Mouse (Mus musculus) megakaryocyte progenitor cell, adult 5-6 weeks (primary cell): Measurements from ENCODE around the gene Akr1d1. TPM values are rescaled to one million over a fixed set of nuclear protein-coding genes. Genes with fewer than 3 reads are reported as not detected.
A peak's percentile ranks its signal among the peaks of the same experiment; 100 is the strongest.

Source experiments
- ATAC-seq: replicated peaks from 2 replicates; pipeline ENCODE4 v1.8.0; 2016; ENCODE audit warnings: mild to moderate bottlenecking, moderate TSS enrichment, inconsistent platforms; ENCODE audit not compliant: poor library complexity
- total RNA-seq, 2 experiments: library from RNA; stranded (forward) in 1 of 2; stranded (reverse) in 1 of 2; fragments of 157-497, 149-512 nt in 1 of 2; fragments of 200-1000 nt in 1 of 2; gene quantifications; 2 replicates each; pipeline versions ENCODE4 v1.2.3 to v1.2.4; 2015 to 2017

The Akr1d1 gene
- total RNA-seq, 2 experiments from 2014 or later, result not detected

DNA sequence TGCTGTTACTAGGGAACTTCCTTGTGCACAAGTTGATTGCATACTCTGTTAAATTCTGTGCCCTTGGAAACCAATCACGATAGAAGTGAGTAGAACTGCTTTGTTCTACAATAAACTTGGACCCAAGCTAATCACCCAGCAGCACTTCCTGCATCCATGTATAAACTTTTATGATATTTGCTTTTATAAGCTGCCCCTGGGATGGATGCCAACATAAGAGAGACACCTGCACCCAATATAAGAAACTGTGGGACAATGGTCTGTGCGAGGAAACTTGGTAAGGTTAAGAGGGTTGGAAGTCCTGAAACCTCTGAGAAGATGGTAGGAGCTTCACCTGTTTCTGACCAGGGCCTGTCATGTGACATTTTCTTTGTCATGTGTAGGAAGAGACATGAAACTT, 85.5 kb downstream of the Akr1d1 start:
- ATAC-seq, result no peak

DNA sequence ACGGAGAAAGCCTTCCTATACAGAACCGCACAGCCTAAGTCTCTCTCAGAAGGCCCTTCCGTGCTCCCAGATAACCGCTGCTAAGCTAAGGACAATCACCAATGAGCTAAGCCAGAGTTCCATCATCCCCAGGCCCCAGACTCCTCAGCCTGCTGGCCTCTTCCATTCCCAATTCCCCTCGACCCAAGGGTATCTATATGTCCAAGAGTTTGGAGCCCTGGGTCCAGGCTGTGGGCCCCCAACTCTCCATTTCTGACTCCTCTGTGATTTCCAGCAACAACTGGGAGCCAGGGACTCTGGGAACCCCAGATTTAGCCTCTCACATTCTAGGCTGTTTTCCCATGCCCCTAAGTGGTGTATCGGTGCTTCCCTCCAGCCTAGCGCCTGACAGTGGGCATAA, 86.2 kb downstream of the Akr1d1 start:
- no peak for ATAC-seq

DNA sequence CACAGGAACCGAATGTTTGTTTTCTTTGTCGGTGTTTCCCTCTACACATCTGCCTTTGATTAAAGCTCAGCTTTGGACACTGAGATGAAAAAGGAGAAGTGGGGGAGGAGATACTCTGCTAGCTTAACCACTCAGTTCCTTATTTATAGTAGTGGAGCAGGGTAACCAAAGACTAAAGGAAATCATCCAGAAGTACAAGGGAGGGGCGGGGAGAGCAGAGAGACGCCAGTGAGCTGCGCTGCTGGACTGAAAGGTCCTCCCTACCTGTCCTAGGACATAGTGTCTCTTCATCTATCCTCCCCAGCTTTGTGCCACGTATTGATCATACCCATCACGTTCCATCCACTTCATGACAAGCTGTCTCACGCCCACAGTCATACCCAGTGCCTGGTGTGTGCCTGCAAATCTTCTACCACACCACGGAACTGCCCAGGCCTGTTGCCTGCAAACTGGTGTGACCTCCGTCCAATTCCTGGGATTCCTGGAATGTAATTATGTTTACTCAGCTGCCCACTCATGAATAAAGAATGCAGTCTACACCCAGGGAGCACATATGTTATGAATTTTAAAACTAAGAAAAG, 87.5 kb downstream of the Akr1d1 start:
- ATAC-seq, result peak; percentile 97

Other genes with a start within 250 kb of the Akr1d1 start
- gene Dgki, start 230.0 kb upstream of the Akr1d1 start, total RNA-seq (2015), result 0.12 and 0.20 TPM in 2 replicates
- gene Dgki, start 230.0 kb upstream of the Akr1d1 start, total RNA-seq (2017), result 0.20 and 0.21 TPM in 2 replicates
- 9.3 and 11.2 TPM in 2 replicates for gene Creb3l2, start 88.0 kb upstream of the Akr1d1 start, total RNA-seq (2015)
- gene Creb3l2, start 88.0 kb upstream of the Akr1d1 start, total RNA-seq (2017), result 2.2 and 2.9 TPM in 2 replicates